Mouse (Mus musculus) lung, postnatal 0 days (tissue): ENCODE results near the gene Cort.

Source experiments
- CTCF ChIP-seq: IDR thresholded peaks from 2 replicates; pipeline ENCODE4 v1.5.1; 2016; ENCODE audit warnings: antibody characterized with exemption, mild to moderate bottlenecking
- EP300 ChIP-seq: IDR thresholded peaks from 2 replicates; pipeline ENCODE4 v1.6.1; 2016; ENCODE audit warnings: antibody characterized with exemption, mild to moderate bottlenecking, control low read depth

DNA sequence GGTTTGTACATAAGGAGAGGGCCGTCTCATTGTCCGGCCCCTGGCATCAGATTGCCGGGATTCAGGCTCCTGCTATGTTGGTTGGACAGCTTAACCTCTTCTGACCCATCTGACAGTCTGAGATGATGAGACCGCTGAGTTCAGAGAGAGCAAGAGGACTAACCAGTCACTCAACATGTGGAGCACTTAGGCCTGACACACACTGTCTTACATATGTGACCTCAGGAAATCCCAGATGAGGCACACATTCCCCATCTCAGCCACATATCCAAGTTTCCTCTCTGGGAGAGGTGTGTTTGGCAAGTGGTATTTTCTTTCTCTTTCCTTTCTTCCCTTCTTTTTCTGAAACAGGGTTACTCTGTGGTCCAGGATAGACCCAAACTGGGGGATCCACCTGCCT is 18.6 kb upstream of the Cort start:
- TF ChIP-seq CTCF (no peak), EP300 (no peak)
